Mouse (Mus musculus): ENCODE measurements at regions not wholly inside any gene's neighbourhood (a gene's known extent, or its start where the extent isn't known, plus 50 kb on each side); places are given as distances from the start of the nearest gene placed in this dataset.

DNA sequence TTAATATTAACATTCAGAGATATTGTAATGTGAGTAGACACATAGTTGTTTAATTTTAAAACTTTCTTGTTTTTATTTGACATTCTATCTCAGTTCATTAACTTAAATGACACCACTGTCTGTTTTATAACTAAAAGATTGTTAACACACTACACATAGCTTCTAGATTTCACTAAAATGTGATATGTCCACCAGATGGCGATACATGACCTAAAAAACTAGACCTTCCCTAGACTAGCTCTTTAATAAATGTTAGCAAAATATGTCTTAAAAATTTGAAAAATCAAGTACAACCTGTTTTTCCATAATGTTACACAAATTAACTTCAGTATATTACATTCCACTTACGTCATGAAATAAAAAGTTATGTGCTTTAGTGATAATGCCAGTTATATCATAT lies 1398.8 kb upstream of the Cdh9 start:
- no peak for ATAC-seq (ENCODE audit: low FRiP score)
- WGBS: 35% methylated on average over 2 of the region's 2 CpGs
- H3K4me2 ChIP-seq: no peak overlapping the region
- no peak overlapping the region for H3K27ac ChIP-seq (replicated peaks)
- H3K4me1 ChIP-seq: no peaks in the 10 kb centered on the region
- H3K27me3 ChIP-seq (replicated peaks): no peaks in the 10 kb centered on the region
- no peak overlapping the region for H3K4me3 ChIP-seq (replicated peaks)
- no peak overlapping the region for H3K9ac ChIP-seq (replicated peaks)
- H3K36me3 ChIP-seq: no peaks in the 10 kb centered on the region
- no peaks in the 10 kb centered on the region for H3K9me3 ChIP-seq (replicated peaks)

DNA sequence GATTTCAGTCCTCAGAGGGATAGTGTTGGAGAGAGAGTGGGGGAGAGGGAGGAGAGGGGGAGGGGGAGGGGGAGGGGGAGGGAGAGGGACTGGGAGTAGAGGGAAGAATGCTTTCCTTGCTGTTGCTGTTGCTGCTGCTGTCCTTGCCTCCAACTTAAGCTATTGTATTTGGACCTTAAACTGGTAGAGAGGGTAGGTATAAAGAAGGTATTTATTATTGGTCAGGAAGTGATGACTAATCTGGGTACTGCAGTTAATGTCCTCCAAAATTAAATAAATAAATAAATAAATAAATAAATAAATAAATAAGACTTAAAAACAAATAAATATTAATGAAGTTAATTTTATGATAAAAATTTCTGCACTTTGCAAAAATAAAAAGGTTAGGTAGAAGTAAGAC lies 1396.6 kb upstream of the Cdh9 start:
- no peak overlapping the region for H3K9ac ChIP-seq (replicated peaks)
- no peaks in the 10 kb centered on the region for H3K36me3 ChIP-seq
- no peak for ATAC-seq (ENCODE audit: low FRiP score)

DNA sequence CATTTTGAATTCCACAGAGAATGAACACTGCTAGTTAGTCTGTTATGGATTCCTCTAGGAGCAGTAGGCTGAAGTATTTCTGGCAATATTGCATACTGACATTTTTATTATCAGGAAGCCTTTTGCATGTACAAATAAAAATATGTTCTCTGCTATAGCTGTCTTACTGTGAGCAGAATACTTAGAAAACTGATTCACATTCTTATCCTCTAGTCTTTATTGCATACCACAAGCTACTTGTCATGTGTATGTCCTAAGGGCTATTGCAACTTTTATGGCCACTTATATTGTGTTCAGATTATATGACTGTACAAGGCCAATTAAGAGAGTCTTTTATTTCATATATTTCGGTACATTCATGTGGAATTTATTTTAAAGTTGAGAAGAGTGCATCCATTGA lies 1366.7 kb upstream of the Cdh9 start:
- peak; percentile 41 for ATAC-seq (ENCODE audit: low FRiP score)
- H3K4me3 ChIP-seq (replicated peaks): no peak overlapping the region
- no peak overlapping the region for H3K9ac ChIP-seq (replicated peaks)
- WGBS: 48% methylated on average over 1 of the region's 1 CpGs
- no peaks in the 10 kb centered on the region for H3K4me1 ChIP-seq
- H3K36me3 ChIP-seq: no peaks in the 10 kb centered on the region
- no peaks in the 10 kb centered on the region for H3K9me3 ChIP-seq (replicated peaks)
- no peak overlapping the region for H3K27ac ChIP-seq (replicated peaks)
- H3K27me3 ChIP-seq (replicated peaks): no peaks in the 10 kb centered on the region
- H3K4me2 ChIP-seq: no peak overlapping the region

More for the DNA sequence above, 1396.6 kb upstream of the Cdh9 start:
- Histone ChIP-seq H3K27ac (replicated peaks) (no peak overlapping the region), H3K4me2 (no peak overlapping the region), H3K9me3 (replicated peaks) (no peaks in the 10 kb centered on the region), H3K4me1 (no peaks in the 10 kb centered on the region), H3K4me3 (replicated peaks) (no peak overlapping the region), H3K27me3 (replicated peaks) (no peaks in the 10 kb centered on the region)

DNA sequence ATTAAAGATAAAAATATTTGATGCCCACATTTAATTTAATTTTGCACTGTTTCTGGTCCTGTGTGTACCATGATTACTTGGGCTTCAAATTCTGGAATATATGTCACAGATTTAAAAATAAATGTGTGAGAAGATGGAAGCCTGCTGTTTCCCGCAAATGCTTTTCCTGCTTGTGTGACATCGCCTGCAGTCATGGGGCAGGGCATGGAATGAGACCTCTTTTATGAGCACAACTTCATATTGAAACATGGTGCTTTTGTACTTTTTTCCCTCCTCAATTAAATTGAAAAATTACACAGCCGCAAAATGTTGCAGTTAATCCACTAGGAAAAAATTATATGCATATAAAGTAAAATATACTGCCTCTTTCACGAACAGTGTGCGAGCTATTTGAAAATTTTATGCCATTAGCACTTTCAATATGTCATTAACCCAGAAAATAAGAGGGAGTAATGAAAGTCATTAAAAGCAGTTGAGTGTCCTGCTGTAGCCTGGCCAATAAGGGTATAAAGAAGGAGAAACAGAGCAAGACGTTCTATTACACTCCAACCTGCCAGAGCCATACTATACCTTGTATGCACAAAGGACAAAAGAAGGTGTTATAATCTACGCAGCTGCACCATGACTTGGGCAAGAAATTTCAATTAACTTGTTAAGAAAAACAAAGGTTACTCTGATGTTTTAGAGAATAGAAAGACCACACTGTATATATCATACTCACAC lies 1336.1 kb upstream of the Cdh9 start:
- H3K9ac ChIP-seq (replicated peaks): no peak overlapping the region
- no peaks in the 10 kb centered on the region for H3K4me1 ChIP-seq
- no peak overlapping the region for H3K4me2 ChIP-seq
- no peaks in the 10 kb centered on the region for H3K36me3 ChIP-seq
- no peaks in the 10 kb centered on the region for H3K9me3 ChIP-seq (replicated peaks)
- ATAC-seq (ENCODE audit: low FRiP score): no peak; the same call in 1 of the 2 replicates
- 70% methylated on average over 7 of the region's 7 CpGs for WGBS
- no peaks in the 10 kb centered on the region for H3K27me3 ChIP-seq (replicated peaks)
- no peak overlapping the region for H3K4me3 ChIP-seq (replicated peaks)
- H3K27ac ChIP-seq (replicated peaks): no peak overlapping the region

Data from neural tube, embryonic 15.5 days (tissue).